Mouse (Mus musculus): ENCODE measurements around the gene Fmo4.
"Not testable (repeated sequence)": the region's sequence is repeated elsewhere in the genome, so short reads cannot be mapped to it uniquely, and the experiment has no call there.

Gene Fmo4

GRCm38 (mm10) chr1:162796441-162796840 lies 17.3 kb downstream of the Fmo4 start:
- in situ Hi-C loops (cut with MseI, MboI) = no loop called here

- in situ Hi-C loops (cut with MseI, MboI) = no loop called here
Observed at GRCm38 (mm10) chr1:162792306-162793044, 21.3 kb downstream of the Fmo4 start.

GRCm38 (mm10) chr1:162785222-162785621 lies 28.6 kb downstream of the Fmo4 start:
- in situ Hi-C loops (cut with MseI, MboI) = no loop called here

GRCm38 (mm10) chr1:162783669-162784248 lies 30.0 kb downstream of the Fmo4 start:
- in situ Hi-C loops (cut with MseI, MboI) = no loop called here

- in situ Hi-C loops (cut with MseI, MboI) = not testable (repeated sequence)
Observed at GRCm38 (mm10) chr1:162781035-162781434, 32.7 kb downstream of the Fmo4 start.

GRCm38 (mm10) chr1:162777943-162778538 lies 35.7 kb downstream of the Fmo4 start:
- in situ Hi-C loops (cut with MseI, MboI) = no loop called here

GRCm38 (mm10) chr1:162773661-162774060 lies 40.1 kb downstream of the Fmo4 start:
- in situ Hi-C loops (cut with MseI, MboI) = no loop called here

GRCm38 (mm10) chr1:162771617-162772360 lies 42.0 kb downstream of the Fmo4 start:
- in situ Hi-C loops (cut with MseI, MboI) = no loop called here

- in situ Hi-C loops (cut with MseI, MboI) = no loop called here
Observed at GRCm38 (mm10) chr1:162752009-162752408, 61.8 kb downstream of the Fmo4 start.

- in situ Hi-C loops (cut with MseI, MboI) = no loop called here
Observed at GRCm38 (mm10) chr1:162749607-162750006, 64.2 kb downstream of the Fmo4 start.

GRCm38 (mm10) chr1:162748761-162749160 lies 65.0 kb downstream of the Fmo4 start:
- in situ Hi-C loops (cut with MseI, MboI) = no loop called here
